Mouse (Mus musculus): ENCODE data around the gene Gm45618.
A peak's percentile ranks its signal among the peaks of the same experiment; 100 is the strongest.
"Not testable (repeated sequence)": the region's sequence is repeated elsewhere in the genome, so short reads cannot be mapped to it uniquely, and the experiment has no call there.

Gene Gm45618

GRCm38 (mm10) chr7:142120629-142121028 is at the start of gene Gm45618:
TSS of gene Gm45618 (minus strand) at chr7:142120729.
- DNase-seq, result not testable (repeated sequence)

- DNase-seq, result peak; percentile 30 to 49
Observed at GRCm38 (mm10) chr7:142169836-142170235, 49.3 kb upstream of the Gm45618 start.

GRCm38 (mm10) chr7:142165639-142166038 is 45.1 kb upstream of the Gm45618 start, which contains the start of gene Gm4553:
TSS of gene Gm4553 (minus strand) at chr7:142165739.
- not testable (repeated sequence) for DNase-seq

- DNase-seq, result no peak
Observed at GRCm38 (mm10) chr7:142159366-142159765, 38.8 kb upstream of the Gm45618 start.

- not testable (repeated sequence) for DNase-seq
Observed at GRCm38 (mm10) chr7:142157013-142157412, 36.5 kb upstream of the Gm45618 start, which contains the start of gene Gm29735. TSS of gene Gm29735 (minus strand) at chr7:142157113.

GRCm38 (mm10) chr7:142155308-142155707 is 34.8 kb upstream of the Gm45618 start:
- DNase-seq, result no peak

- DNase-seq, result peak; percentile 45 to 67
Observed at GRCm38 (mm10) chr7:142152191-142152590, 31.7 kb upstream of the Gm45618 start.

GRCm38 (mm10) chr7:142148633-142149032 is 28.1 kb upstream of the Gm45618 start:
- DNase-seq, result no peak

- peak; percentile 79 to 87 for DNase-seq
Observed at GRCm38 (mm10) chr7:142146033-142146432, 25.5 kb upstream of the Gm45618 start.

- no peak for DNase-seq
Observed at GRCm38 (mm10) chr7:142145413-142145940, 24.9 kb upstream of the Gm45618 start.

GRCm38 (mm10) chr7:142144507-142144906 is 24.0 kb upstream of the Gm45618 start, which contains the start of gene Gm45337:
TSS of gene Gm45337 (minus strand) at chr7:142144607.
- DNase-seq, result no peak

- DNase-seq, result not testable (repeated sequence)
Observed at GRCm38 (mm10) chr7:142143506-142144010, 23.0 kb upstream of the Gm45618 start.

GRCm38 (mm10) chr7:142140696-142141095 is 20.2 kb upstream of the Gm45618 start:
- no peak for DNase-seq

GRCm38 (mm10) chr7:142135934-142136333 is 15.4 kb upstream of the Gm45618 start, which contains the start of gene Gm39115:
TSS of gene Gm39115 (minus strand) at chr7:142136034.
- DNase-seq, result not testable (repeated sequence)

- peak; percentile 65 to 68 for DNase-seq
Observed at GRCm38 (mm10) chr7:142134206-142134995, 13.9 kb upstream of the Gm45618 start.

GRCm38 (mm10) chr7:142128843-142129242 is 8.3 kb upstream of the Gm45618 start:
- no peak for DNase-seq

GRCm38 (mm10) chr7:142119632-142120031 is 897 bp downstream of the Gm45618 start:
- peak; percentile 50 for DNase-seq

GRCm38 (mm10) chr7:142104747-142105146 is 15.8 kb downstream of the Gm45618 start:
- DNase-seq, result no peak

- peak; percentile 93 for DNase-seq
Observed at GRCm38 (mm10) chr7:142097776-142098175, 22.8 kb downstream of the Gm45618 start.

- DNase-seq, result peak in 1 of 2 experiments; percentile 31
Observed at GRCm38 (mm10) chr7:142096701-142097100, 23.8 kb downstream of the Gm45618 start.

- peak; percentile 99 for DNase-seq
Observed at GRCm38 (mm10) chr7:142095183-142095931, 25.2 kb downstream of the Gm45618 start, which contains the start of gene Dusp8. TSS of gene Dusp8 (minus strand) at chr7:142095843.

- DNase-seq, result peak; percentile 81
Observed at GRCm38 (mm10) chr7:142094301-142095143, 26.0 kb downstream of the Gm45618 start.

Measured in cerebellum, postnatal 10 days (tissue).